Mouse (Mus musculus): ENCODE measurements around the gene Xrcc3.

Xrcc3 gene

GRCm38 (mm10) chr12:111814769-111815762 lies 1.4 kb upstream of the Xrcc3 start:
- no peak for DNase-seq (ENCODE audit: low read depth)

GRCm38 (mm10) chr12:111813111-111813765 lies 435 bp downstream of the Xrcc3 start:
- DNase-seq (ENCODE audit: low read depth): no peak

GRCm38 (mm10) chr12:111812611-111813010 lies 1.1 kb downstream of the Xrcc3 start:
- DNase-seq (ENCODE audit: low read depth): peak; percentile 14

- peak; percentile 14 for DNase-seq (ENCODE audit: low read depth)
Measured at GRCm38 (mm10) chr12:111812075-111812474, 1.6 kb downstream of the Xrcc3 start.

- peak; percentile 81 for DNase-seq (ENCODE audit: low read depth)
Measured at GRCm38 (mm10) chr12:111809762-111810161, 3.9 kb downstream of the Xrcc3 start.

- no peak for DNase-seq (ENCODE audit: low read depth)
Measured at GRCm38 (mm10) chr12:111808775-111809174, 4.9 kb downstream of the Xrcc3 start.

GRCm38 (mm10) chr12:111803538-111803937 lies 10.1 kb downstream of the Xrcc3 start:
- no peak for DNase-seq (ENCODE audit: low read depth)

GRCm38 (mm10) chr12:111800459-111801183 lies 13.1 kb downstream of the Xrcc3 start:
- DNase-seq (ENCODE audit: low read depth): no peak

- DNase-seq (ENCODE audit: low read depth): no peak
Measured at GRCm38 (mm10) chr12:111798493-111798892, 15.2 kb downstream of the Xrcc3 start.

GRCm38 (mm10) chr12:111797251-111797650 lies 16.4 kb downstream of the Xrcc3 start:
- no peak for DNase-seq (ENCODE audit: low read depth)

- no peak for DNase-seq (ENCODE audit: low read depth)
Measured at GRCm38 (mm10) chr12:111795180-111795895, 18.3 kb downstream of the Xrcc3 start.

- no peak for DNase-seq (ENCODE audit: low read depth)
Measured at GRCm38 (mm10) chr12:111794526-111795179, 19.0 kb downstream of the Xrcc3 start.

GRCm38 (mm10) chr12:111794102-111794501 lies 19.6 kb downstream of the Xrcc3 start:
- no peak for DNase-seq (ENCODE audit: low read depth)

GRCm38 (mm10) chr12:111791474-111792104 lies 22.1 kb downstream of the Xrcc3 start:
- no peak for DNase-seq (ENCODE audit: low read depth)

- DNase-seq (ENCODE audit: low read depth): no peak
Measured at GRCm38 (mm10) chr12:111790631-111791030, 23.0 kb downstream of the Xrcc3 start.

GRCm38 (mm10) chr12:111790090-111790489 lies 23.6 kb downstream of the Xrcc3 start:
- no peak for DNase-seq (ENCODE audit: low read depth)

- DNase-seq (ENCODE audit: low read depth): no peak
Measured at GRCm38 (mm10) chr12:111787015-111787414, 26.7 kb downstream of the Xrcc3 start.

- DNase-seq (ENCODE audit: low read depth): no peak
Measured at GRCm38 (mm10) chr12:111785174-111785573, 28.5 kb downstream of the Xrcc3 start.

GRCm38 (mm10) chr12:111779544-111779943 lies 34.1 kb downstream of the Xrcc3 start:
- no peak for DNase-seq (ENCODE audit: low read depth)

- no peak for DNase-seq (ENCODE audit: low read depth)
Measured at GRCm38 (mm10) chr12:111777919-111778318, 35.8 kb downstream of the Xrcc3 start.

GRCm38 (mm10) chr12:111774845-111775244 lies 38.8 kb downstream of the Xrcc3 start:
- DNase-seq (ENCODE audit: low read depth): no peak

All from induced T-regulatory cell, adult 2 months (primary cell).